Mouse (Mus musculus): ENCODE data around the gene Dab1.

Gene Dab1

DNA sequence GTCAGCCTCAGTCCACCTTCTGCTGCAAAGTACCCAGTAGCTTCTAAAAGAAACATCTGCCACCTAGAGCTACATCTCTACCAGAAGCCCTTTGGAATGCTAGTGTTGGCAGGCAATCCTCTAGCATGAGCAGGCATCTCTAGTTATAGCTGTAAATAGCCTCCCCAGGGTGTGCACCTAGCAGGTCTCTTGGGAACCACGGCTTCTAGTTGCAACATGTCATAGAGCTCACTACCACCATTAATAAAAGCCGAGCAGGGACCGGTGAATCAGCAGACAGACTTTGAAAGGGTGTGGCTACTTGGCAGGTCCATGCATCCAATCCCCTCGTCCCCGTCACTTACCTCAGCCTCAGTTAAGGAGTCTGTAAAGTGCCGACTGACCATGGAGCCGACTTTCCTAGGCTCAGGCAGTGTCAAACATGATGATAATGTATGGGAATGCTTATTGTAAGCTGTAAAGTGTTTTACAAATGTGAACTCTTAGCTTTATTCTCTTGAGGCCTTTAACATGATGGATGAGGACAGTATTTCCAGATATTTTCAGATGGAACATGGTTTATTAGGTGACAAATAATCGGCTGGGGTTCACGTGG lies 1095.9 kb downstream of the Dab1 start:
- DNase-seq (ENCODE audit: extremely low spot score, low spot score) = no peak

DNA sequence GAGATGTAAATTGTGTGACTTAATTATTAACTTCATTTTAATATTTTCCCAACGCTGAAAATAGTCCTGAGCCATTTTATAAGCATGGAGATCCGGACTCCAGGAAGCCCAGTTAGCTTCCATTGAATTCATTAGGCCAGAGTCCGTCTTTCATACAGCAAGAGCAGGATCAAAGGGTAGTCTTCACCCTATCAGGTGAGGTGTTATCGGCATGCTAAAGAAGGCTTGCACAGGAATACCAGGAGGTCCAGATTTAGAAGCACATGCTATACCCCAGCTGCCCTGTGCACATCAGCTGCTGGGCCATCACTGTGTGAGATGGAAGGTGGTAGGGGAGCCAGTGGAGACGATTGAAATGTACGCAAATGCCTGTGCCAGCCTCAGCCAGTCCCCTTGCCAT lies 1096.7 kb downstream of the Dab1 start:
- no peak for DNase-seq (ENCODE audit: extremely low spot score, low spot score)

GRCm38 (mm10) chr4:104716506-104716905 lies 1097.3 kb downstream of the Dab1 start:
- no peak for DNase-seq (ENCODE audit: extremely low spot score, low spot score)

DNA sequence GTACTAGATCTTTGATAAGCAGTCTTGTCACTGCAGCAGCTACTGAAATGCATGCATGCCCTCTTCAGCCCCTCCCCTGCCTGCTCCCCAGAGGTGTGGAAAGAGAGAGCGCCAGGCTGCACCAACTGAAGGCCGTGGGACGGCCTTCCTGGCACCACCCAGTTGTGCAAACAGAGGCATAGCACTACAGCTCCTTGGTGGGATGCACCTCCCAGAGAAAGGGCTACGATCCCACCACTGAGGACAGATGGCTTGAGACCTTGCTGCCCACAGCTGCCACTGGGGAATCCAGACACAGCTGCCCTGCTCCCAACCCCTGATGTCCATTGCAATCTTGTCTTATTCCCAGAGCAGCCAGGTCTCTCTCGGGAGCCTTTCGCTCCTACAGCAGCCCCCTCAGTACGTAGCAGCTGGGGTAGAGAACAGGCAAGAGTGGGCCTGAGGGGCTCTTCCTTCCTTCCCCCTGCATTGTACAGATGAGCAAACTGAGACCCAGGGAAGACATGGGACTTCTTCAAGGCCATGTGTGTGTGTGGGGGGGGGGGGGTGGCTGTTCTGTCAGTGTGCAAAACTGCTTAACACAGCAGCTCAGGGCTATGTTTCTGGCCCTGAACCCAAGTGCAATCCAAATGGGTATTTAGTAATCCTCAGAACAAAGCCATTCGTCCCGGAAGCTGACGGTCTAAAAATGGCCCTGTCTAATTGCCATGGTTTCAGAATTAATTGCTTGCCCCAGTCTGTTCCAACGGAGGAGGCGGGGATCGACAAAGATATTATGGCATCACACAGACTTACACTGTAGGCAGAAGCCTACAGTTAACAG lies 1100.0 kb downstream of the Dab1 start:
- no peak for DNase-seq (ENCODE audit: extremely low spot score, low spot score)

DNA sequence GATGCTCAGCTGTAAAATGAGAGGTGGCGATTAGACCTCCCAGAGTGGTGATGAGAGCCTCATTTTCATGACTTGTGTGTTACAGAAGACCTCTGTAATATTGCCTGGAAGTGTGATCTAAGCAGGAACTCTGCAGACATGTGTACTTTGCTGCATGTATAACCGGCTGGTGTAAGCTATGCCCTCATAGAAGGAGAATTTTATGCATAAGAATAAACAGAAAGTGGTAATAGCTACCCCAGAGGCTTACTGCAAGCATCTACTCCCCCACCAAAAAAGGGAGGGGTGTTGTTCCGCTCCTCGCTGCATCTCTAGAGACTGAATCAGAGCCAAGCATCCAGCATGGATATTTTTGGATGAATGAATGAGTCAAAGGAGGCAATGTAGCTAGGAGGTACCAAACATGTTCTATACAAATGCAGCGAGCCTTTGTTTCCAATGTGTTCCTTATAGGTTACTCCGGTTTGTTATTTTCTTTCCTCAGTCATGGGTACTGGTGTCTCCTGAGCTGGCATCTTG lies 1104.4 kb downstream of the Dab1 start:
- no peak for DNase-seq (ENCODE audit: extremely low spot score, low spot score)

DNA sequence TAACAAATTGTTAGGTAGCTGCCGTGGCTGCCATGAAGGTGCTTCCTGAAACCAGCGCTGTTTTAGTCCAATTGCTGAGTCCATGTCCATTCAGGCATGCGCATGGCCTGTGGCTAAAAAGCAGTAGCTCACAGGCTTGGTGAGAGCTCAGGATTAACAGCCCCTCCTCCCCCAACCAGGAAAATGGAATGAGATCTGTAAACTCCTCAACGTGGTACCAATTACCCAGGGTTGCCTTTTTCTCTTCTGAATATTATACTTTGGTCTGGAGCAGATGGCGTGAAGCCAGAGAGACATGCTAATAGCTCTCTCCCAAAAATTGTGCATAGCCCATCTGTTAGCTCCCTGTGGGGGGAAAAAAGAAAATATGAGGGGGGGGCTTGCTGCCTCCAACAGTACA lies 1105.1 kb downstream of the Dab1 start:
- no peak for DNase-seq (ENCODE audit: extremely low spot score, low spot score)

GRCm38 (mm10) chr4:104725673-104726072 lies 1106.5 kb downstream of the Dab1 start:
- DNase-seq (ENCODE audit: extremely low spot score, low spot score) = no peak

- DNase-seq (ENCODE audit: extremely low spot score, low spot score) = no peak
Measured at GRCm38 (mm10) chr4:104729185-104729584, 1110.0 kb downstream of the Dab1 start.

DNA sequence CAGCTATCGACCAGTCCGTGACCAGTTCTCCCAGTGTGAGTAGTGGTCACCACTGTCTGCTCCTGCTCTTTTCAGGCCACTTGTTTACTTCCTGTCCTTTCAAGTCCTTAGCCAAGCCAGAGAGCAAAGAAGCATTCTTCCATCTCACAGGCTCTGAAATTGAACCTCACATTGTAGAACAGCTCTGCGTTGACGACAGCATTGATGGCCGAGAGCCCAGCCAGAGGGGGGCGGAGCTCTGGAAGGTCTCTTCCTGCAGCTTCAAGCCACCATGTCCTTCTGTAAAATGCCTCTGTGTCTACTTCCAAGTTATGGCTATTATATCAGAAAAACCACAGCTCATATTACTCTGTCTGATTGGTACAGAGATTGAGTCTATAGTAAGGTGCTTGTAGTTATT lies 1127.3 kb downstream of the Dab1 start:
- no peak for DNase-seq (ENCODE audit: extremely low spot score, low spot score)

- no peak for DNase-seq (ENCODE audit: extremely low spot score, low spot score)
Measured at GRCm38 (mm10) chr4:104754090-104754489, 1134.9 kb downstream of the Dab1 start.

DNA sequence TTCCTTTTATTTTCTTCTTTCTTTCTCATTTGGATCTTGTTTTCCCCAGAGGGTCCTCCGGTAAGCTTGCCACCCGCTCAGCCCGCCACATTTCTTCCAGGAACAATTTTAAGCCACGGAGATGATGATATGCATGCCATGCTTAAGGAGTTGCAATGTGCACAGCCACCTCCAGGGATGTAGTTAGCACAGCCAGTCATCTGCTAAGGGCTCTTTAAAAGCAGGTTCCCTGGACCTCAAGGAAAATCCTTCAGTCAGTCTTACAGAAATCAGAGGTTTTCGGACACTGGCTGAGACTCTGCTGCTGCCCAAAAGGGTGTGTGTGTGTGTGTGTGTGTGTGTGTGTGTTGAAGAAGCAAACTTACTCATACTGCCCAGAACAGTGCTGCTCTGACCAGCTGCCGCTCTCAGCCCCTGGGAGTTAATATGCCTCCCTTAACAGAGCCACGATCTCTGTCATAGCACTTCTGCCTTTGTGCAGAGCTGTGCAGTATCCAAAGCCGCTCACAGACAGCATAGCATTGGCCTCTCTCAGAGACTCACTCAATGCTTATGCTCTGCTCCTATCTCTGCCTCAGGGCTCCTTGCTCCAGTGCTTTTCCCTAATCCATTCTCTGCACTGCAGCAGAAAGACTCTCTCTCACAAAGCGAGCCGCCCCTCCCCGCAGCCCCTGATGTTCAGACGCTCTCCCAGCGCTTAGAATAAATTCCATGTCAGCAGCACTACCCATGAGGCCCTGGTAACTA lies 1141.9 kb downstream of the Dab1 start:
- no peak for DNase-seq (ENCODE audit: extremely low spot score, low spot score)

DNA sequence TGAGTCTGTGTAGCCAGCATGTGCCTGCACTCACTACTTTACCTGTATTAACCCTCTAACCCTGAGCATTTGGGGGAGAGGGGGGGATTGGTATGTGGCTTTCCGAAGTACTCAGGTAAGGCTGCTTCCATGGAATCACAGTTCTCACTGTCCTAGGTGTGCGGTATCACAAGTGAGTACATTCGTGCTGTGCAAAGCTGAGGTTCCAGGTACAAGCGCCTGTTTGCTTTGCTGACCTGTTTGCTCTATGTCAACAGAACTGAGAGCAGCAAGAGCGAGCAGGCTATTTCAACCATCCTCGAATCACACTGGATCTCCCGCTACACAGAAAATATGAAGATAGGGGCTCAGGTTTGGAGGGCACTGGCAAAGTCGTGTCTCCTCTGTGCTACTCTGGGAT lies 1146.9 kb downstream of the Dab1 start, which contains the start of gene C8b:
Gene C8b, plus strand, starts transcription at position 253 of the 400 bp plus-strand sequence.
- no peak for DNase-seq (ENCODE audit: extremely low spot score, low spot score)

GRCm38 (mm10) chr4:104768190-104768589 lies 1149.0 kb downstream of the Dab1 start:
- DNase-seq (ENCODE audit: extremely low spot score, low spot score) = no peak

DNA sequence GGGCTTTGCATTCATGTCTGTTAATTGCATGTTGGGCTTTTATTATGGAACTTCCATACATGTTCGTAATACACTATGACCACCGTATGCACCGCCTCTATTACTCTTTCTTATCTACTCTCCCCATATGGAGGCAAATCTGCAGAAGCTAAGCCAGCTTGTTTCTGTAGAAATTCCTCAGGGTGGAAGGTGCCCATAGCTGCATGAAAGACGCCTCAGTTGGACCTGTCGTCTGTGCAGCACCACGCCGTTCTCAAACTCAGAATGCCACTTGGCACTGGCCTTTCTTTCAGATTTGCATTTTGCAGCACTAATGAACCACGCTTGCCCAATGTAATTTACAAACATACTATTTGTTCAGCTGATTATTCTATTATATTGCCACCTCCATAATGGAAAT lies 1150.4 kb downstream of the Dab1 start:
- DNase-seq (ENCODE audit: extremely low spot score, low spot score) = no peak

- DNase-seq (ENCODE audit: extremely low spot score, low spot score) = no peak
Measured at GRCm38 (mm10) chr4:104770331-104770730, 1151.2 kb downstream of the Dab1 start.

- DNase-seq (ENCODE audit: extremely low spot score, low spot score) = no peak
Measured at GRCm38 (mm10) chr4:104775601-104776000, 1156.4 kb downstream of the Dab1 start.

DNA sequence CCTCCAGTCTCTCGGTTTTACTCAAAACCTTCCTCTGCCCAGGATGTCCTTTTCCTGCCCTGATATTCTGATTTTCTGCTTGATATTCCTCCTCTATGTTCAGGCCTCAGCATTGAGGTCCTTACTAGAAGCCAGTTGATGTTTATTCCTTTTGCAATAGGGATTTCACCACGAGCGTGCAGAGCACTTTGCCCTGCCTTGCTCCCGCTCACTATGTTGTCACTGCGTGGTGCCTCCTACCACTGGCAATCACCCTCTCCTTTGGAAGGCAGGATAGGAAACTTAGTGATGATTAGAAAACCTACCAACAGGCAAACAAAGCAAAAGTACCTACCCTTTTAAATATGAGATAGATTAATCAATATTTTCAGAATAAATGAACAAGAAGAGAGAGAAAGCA lies 1160.3 kb downstream of the Dab1 start:
- no peak for DNase-seq (ENCODE audit: extremely low spot score, low spot score)

- DNase-seq (ENCODE audit: extremely low spot score, low spot score) = no peak
Measured at GRCm38 (mm10) chr4:104781441-104781840, 1162.3 kb downstream of the Dab1 start.

DNA sequence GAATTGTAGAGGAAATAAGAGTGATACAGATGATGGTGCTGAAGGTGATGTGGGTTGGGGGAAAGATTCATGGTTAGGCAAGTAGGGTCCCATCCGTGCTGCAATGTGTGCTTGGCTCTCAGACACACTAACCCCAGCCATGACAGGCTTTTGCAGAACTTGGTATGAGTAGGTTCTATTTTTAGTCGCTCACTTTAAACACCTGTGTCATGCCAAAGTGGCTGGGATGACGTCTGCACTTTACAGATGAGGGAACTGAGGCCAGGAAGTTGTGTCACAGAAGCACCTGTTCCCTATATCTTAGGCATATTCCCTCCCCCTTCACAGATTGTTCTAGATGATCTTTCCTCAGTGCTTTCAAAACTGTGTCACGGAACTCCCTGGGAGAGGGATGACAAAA lies 1163.2 kb downstream of the Dab1 start:
- DNase-seq (ENCODE audit: extremely low spot score, low spot score) = no peak

DNA sequence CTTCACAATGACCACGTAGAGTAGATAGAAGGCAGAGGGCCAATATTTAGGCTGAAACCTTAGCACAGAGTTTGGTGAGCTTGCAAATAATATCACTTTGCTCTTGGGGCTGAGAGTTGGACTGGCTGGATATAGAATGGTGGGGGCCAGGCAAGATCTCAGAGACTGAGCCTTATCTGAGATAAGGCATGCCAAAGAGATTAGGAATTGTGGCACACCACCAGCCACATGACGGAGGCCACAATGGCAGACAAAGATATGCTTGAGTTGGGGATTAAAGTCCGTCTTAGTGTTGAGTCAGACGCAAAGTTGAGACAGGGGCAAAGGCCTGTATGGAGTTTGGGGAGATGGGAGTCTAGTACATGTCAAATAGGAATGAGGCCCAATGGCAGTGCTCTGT lies 1173.0 kb downstream of the Dab1 start:
- DNase-seq (ENCODE audit: extremely low spot score, low spot score) = no peak
